Mouse (Mus musculus): ENCODE data around the gene Gpr4. TPM values are rescaled to one million over a fixed set of nuclear protein-coding genes. Genes with fewer than 3 reads are reported as not detected.
A peak's percentile ranks its signal among the peaks of the same experiment; 100 is the strongest.

Gene Gpr4
- total RNA-seq (2021): 1 to 10 TPM; 5.5 to 7.1 TPM
- long read RNA-seq, experiment 1, partial matches to known transcripts: 0 of 11 reads
- long read RNA-seq, experiment 1, other reads (novel, unspliced or antisense): 8 of 11 reads
- long read RNA-seq, experiment 2, partial matches to known transcripts: 0 of 2 reads
- long read RNA-seq, experiment 2, other reads (novel, unspliced or antisense): 0 of 2 reads

GRCm38 (mm10) chr7:19211996-19212755 is at the start of gene Gpr4:
Gpr4 (plus strand) TSS chr7:19212538.
- peak; percentile 42 to 66 for DNase-seq

DNA sequence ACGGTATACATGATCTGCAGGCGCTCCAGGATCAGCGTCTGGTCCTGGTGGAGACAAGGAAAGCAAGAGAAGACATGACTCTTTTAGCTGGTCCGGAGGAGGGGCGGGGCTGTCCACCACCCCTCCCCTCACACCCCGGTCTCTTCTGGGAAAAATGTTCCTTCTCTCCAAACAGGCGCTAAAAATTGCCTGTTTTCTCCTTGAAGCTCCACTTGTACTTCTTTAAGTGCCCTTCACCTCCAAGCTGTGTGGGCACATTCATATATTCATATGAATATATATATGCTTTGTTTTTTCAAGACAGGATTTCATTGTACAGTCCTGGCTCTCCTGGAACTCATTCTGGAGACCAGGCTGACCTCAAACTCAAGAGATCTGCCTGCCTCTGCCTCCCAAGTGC is 49.4 kb upstream of the Gpr4 start:
- no peak for DNase-seq

- no peak for DNase-seq
Observed at GRCm38 (mm10) chr7:19163752-19164151, 48.6 kb upstream of the Gpr4 start.

DNA sequence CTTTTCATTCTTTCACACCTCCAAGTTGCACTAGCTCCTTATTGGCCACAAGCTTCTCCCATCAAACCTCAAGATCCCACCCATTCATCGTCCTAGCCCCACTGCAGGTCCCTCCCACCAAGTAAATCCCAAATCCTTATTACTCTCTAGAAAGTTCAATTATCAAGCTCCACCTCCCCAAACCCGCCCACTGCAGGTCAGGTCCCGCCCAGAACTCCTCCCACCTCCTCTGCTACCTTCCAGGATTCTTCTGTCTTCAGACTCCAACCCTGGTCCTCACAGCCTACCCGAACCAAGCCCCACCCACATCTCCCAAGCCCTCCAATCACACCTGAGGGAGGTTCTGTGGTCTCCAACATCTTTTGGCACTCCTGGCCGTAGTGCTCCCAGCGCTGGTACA is 48.1 kb upstream of the Gpr4 start:
- no peak for DNase-seq

- DNase-seq: no peak
Observed at GRCm38 (mm10) chr7:19164978-19165377, 47.4 kb upstream of the Gpr4 start.

GRCm38 (mm10) chr7:19165656-19166423 is 46.5 kb upstream of the Gpr4 start, which contains the start of gene Gipr:
Gipr (minus strand) TSS chr7:19166127.
- DNase-seq: peak; percentile 59

DNA sequence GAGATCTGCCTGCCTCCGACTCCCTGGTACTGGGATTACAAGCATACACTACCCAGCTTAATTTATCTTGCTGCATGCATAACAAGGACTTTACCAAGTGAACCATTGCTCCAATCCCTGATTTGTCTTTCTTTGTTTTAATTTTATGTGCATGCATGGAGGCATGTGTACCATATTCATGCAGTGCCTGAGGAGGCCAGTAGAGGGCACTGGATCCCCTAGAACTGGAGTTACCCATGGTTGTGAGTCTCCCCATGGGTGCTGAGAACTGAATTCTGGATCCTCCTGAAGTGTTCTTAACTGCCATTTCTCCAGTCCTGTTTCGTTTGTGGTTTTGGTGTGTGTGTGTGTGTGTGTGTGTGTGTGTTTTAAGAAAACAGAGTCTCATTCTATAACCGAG is 45.3 kb upstream of the Gpr4 start:
- DNase-seq: no peak

DNA sequence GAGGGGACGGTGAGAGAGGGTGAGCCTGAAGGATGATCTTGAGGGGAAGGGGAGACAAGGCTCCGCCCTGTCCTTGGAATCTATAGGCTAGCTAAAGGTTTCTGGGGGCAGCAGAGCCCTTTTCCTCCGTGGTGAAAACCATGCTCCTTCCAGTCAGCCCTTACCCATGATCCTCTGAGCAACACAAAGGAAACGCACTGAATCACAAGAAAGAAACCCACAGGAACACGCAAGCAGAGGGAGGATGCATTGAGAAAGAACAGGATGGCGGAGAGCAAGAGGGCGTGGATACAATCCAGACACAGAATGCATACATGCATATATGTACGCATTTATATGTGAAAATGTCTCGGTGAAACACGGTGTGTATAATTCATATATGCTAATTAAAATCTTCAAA is 42.8 kb upstream of the Gpr4 start:
- DNase-seq: no peak

DNA sequence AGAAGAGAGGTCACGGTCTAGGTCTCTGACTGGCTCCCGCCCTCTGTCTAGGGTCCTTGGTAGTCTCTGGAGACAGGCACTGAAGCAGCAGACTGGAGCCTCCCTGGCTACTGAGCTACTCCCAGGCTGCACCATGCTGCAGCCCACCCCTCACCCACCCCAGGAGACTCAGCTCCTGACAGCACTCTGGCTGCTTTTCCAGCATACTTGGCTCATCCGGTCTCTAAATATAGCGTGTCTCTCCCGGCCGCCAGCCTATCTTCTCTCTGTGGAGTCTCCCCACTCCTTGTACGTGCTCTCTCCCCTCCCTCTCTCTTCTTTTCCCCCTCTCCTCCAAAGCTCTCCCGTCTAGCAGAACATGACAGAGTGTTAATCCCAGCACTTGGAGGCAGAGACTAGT is 42.2 kb upstream of the Gpr4 start:
- DNase-seq: peak; percentile 50 to 73

DNA sequence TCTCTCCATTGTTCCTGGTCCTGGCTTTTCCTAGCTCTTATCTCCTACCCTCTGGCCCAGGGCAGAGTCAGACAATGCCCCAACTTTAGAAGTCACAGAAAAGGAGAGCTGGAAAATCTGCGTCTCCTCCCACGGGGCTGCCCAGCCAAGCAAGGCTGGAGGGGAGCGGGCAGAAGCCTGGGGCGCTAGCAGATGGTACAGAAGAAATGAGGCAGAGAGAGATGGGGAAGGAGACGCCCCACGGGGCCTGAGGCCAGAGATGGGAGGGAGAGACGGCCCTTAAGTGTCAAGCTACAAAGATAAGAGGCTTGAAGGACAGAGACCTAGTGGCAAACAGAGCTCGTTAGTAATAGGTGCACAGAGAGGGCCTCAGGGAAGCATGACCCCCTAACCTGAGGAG is 40.5 kb upstream of the Gpr4 start:
- no peak for DNase-seq

DNA sequence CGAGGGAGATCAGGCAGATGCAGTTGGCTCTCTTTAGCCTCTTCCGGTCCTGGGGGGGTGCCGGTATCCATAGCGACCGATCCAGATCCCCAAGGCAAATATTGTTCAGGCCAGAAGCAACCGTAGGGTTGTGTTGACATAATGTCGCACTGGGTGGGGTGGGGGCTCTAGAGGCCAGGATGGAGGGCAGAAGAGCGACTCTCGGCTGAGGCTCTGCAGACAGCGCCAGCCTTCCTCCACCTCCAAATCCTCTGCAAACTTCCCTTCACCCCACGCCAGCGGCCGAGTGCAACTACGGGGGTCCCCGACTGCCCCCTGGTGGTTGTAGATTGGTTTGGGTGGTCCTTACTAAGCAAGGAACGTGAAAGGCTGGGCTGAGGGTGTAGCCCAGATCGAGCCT is 39.5 kb upstream of the Gpr4 start:
- peak; percentile 81 to 92 for DNase-seq

- DNase-seq: no peak
Observed at GRCm38 (mm10) chr7:19175708-19176515, 36.4 kb upstream of the Gpr4 start, which contains the start of gene Eml2. Eml2 (plus strand) TSS chr7:19176421.

DNA sequence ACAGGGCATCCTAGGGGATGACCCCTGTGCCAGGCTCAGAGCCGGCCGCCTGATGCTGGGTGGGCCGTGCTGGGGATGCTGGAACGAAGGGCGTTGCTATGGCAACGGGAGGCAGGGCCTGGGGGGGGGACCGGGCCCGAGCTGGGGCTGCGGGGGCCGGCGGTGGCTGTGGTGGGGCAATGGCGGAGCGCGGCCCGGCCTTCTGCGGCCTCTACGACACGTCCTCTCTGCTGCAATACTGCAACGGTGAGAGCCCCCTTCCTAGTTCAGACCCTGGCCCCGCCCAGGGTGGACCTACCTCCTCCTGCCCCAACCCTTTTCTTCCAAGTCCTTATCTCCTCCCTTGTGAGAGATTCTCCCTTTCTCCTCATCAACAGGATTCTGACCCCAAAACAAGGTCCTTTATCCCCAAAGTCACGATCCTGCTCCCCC is 35.8 kb upstream of the Gpr4 start:
- DNase-seq: no peak

DNA sequence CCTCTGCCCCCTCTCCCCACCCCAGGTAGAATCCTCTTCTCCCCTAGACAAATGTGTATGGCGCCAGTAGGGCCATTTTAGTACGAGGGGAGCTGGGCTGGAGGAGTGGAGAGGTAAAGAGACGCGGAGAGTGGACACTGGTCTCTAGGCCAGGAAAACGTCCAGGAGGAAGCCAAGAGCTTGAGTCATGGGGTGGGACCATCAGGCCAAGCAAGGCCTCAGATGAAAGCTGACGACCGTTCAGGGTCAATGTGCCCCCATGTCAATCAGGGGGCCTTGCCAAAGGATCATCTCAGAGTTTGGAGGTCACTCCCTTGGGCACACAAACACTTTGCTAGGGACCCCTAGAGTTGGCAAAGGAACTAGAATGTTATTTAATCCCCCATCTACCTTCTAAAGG is 35.1 kb upstream of the Gpr4 start:
- no peak for DNase-seq

DNA sequence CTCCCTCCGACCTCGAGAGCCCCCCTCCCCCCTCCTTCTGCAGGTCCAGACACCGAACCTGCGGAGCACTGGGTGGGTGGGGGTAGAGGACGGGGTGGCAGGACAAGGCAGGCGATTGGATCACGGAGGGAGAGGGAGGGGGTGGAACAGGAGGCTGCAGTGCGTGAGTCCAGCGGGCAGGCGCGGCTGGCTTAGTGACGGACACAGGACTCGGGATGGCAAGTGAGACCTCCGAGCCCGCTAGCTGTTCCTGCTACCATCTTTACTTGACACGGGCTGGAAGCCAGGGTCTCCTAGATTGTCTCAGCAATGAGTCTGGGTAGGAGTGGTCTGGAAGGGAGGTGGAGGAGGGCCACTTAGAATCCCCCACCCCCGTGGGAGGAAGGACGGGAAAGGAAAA is 34.3 kb upstream of the Gpr4 start:
- DNase-seq: no peak

DNA sequence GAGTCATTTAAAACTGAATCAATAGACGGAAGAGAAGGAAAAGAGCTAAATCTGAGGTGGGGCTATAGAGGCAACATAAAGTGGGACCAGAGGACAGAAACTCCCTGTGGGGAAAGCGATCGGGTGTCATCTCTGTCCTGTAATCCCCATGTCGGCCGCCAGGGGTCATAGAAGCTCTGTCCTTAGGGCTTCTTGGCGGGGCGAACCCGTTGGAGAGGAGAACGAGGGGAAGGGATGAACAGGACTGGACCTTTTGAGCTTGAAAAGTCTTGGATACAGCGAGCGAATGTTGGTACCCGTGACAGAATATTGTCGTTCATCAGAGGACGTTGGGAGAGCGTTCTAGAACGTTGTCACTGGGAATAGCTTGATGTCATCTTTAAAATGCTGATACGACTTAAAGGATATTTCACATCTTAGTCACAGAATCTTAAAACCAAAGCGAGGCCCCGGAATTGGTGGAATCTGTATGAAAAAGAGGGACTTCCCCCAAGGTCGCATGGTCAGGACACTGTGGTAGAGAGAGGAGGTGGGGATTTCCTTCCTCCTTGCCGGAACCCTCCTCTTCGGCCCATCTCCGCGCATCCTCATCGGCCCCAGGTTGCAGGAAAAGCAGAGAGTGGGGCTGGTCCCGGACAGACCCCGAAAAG is 33.8 kb upstream of the Gpr4 start:
- peak; percentile 70 to 90 for DNase-seq

GRCm38 (mm10) chr7:19179173-19179572 is 33.2 kb upstream of the Gpr4 start:
- DNase-seq: peak; percentile 65

GRCm38 (mm10) chr7:19179936-19180335 is 32.4 kb upstream of the Gpr4 start:
- DNase-seq: no peak

DNA sequence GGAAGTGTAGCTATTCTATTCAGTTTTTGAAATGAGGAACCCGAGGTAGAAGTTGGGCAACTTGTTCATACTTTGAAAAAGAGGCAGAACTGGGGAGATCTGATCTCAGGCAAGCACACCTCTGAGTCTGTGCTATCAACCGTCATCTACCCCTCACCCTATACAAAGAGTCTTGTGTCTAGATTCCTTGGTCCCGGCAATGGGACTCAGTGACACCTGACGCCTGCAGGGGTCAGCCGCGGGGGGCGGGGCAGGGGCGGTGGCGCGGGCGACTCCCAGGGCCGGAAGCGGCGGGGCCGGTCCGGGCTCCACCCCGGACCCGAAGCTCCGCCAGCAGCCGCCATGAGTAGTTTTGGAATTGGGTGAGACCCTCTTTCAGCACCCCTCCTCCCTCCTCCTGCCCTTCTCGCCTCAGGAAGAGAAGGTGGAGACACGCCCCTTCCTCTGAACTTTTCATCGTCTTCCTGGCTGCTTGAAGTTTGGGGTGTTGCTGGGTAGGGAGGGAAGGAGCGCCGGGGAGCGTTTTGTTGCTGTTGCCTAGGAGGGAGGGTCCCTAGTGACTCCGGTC is 31.4 kb upstream of the Gpr4 start:
- DNase-seq: peak; percentile 60 to 63

- DNase-seq: peak; percentile 35 to 39
Observed at GRCm38 (mm10) chr7:19184250-19184649, 28.1 kb upstream of the Gpr4 start.

DNA sequence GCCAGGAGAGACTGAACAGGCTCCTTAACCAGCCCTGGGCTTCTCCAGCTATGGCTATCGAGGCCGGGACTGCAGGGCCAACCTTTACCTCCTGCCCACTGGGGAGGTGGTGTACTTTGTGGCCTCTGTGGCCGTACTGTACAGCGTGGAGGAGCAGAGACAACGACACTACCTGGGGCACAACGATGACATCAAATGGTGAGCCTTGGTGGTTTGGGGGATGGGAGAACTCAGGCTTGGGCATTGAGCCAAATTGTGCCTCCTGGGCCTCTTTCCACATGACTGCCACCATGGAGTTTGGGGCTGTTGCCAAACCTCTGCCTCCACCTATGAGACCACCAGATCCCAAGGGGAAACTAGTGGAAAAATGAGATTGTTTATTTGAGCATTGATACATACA is 27.6 kb upstream of the Gpr4 start:
- DNase-seq: peak in 1 of 2 experiments; percentile 18
